Mouse (Mus musculus): Measurements from ENCODE around the gene Bank1. TPM values are rescaled to one million over a fixed set of nuclear protein-coding genes. Genes with fewer than 3 reads are reported as not detected.

Gene Bank1
- polyA plus RNA-seq, 1 experiment from 2014 or later: 1.7 TPM

- no peaks in the 10 kb centered on the region for H3K4me1 ChIP-seq (replicated peaks; ENCODE audit: control insufficient read depth, insufficient read depth, low read length)
- ATAC-seq (replicated peaks; ENCODE audit: low FRiP score): no peak
Observed at GRCm38 (mm10) chr3:136109411-136110139, 216.3 kb downstream of the Bank1 start.

GRCm38 (mm10) chr3:136106452-136106851 is 219.4 kb downstream of the Bank1 start:
- ATAC-seq (replicated peaks; ENCODE audit: low FRiP score) (no peak), DNase-seq (ENCODE audit: low spot score) (no peak)
- Histone ChIP-seq H3K4me1 (replicated peaks; ENCODE audit: control insufficient read depth, insufficient read depth, low read length) (no peaks in the 10 kb centered on the region), H3K9me3 (ENCODE audit: control insufficient read depth, low read length) (no peaks in the 10 kb centered on the region), H3K4me3 (ENCODE audit: low read depth, low read length) (no peak overlapping the region), H3K27ac (ENCODE audit: low read depth, low read length) (no peak overlapping the region), H3K27me3 (replicated peaks; ENCODE audit: control insufficient read depth, insufficient read depth, low read length) (no peaks in the 10 kb centered on the region), H3K4me2 (no peak overlapping the region), H3K9ac (ENCODE audit: low read depth, low read length) (no peak overlapping the region), H3K36me3 (ENCODE audit: control insufficient read depth, insufficient read depth, low read length) (no peaks in the 10 kb centered on the region)
- WGBS: 32% methylated on average over 1 of the region's 1 CpGs

More at GRCm38 (mm10) chr3:136109411-136110139, 216.3 kb downstream of the Bank1 start:
- no peaks in the 10 kb centered on the region for H3K27me3 ChIP-seq (replicated peaks; ENCODE audit: control insufficient read depth, insufficient read depth, low read length)
- no peaks in the 10 kb centered on the region for H3K36me3 ChIP-seq (ENCODE audit: control insufficient read depth, insufficient read depth, low read length)
- no peak overlapping the region for H3K27ac ChIP-seq (ENCODE audit: low read depth, low read length)
- H3K9me3 ChIP-seq (ENCODE audit: control insufficient read depth, low read length): no peaks in the 10 kb centered on the region
- WGBS: 80% methylated on average over 6 of the region's 6 CpGs
- no peak overlapping the region for H3K4me3 ChIP-seq (ENCODE audit: low read depth, low read length)
- no peak overlapping the region for H3K4me2 ChIP-seq
- no peak overlapping the region for H3K9ac ChIP-seq (ENCODE audit: low read depth, low read length)
- DNase-seq (ENCODE audit: low spot score): no peak

- DNase-seq (ENCODE audit: low spot score): no peak
- Histone ChIP-seq H3K36me3 (ENCODE audit: control insufficient read depth, insufficient read depth, low read length) (no peaks in the 10 kb centered on the region), H3K9me3 (ENCODE audit: control insufficient read depth, low read length) (no peaks in the 10 kb centered on the region), H3K27ac (ENCODE audit: low read depth, low read length) (no peak overlapping the region), H3K4me1 (replicated peaks; ENCODE audit: control insufficient read depth, insufficient read depth, low read length) (no peaks in the 10 kb centered on the region), H3K27me3 (replicated peaks; ENCODE audit: control insufficient read depth, insufficient read depth, low read length) (no peaks in the 10 kb centered on the region), H3K4me2 (no peak overlapping the region), H3K9ac (ENCODE audit: low read depth, low read length) (no peak overlapping the region), H3K4me3 (ENCODE audit: low read depth, low read length) (no peak overlapping the region)
- 75% methylated on average over 2 of the region's 2 CpGs for WGBS
- no peak for ATAC-seq (replicated peaks; ENCODE audit: low FRiP score)
Observed at GRCm38 (mm10) chr3:136103339-136103738, 222.5 kb downstream of the Bank1 start.

DNA sequence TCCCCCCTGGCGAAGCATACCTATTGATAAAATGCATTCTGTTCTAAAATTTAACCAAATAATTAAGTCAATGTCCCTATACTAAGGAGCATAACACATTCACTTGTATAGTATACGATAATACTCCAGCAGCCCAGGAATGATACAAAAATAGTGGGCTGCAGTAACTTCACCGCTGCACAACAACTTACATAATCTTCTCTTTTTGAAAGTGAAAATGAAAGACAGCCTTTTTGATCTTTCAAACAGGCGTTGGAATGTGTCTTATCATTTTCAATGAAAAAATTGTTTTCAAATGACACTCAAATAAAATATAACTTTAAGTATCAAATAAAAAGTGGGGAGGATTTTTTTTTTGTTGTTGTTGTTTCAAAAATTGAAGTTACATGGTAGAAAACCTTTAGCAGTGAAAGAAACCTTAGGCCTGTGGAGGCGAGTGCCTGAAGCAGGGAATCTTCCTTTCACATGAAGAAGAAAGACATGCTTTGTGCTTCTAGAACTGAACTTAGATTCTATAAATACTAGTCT is 224.8 kb downstream of the Bank1 start:
- no peaks in the 10 kb centered on the region for H3K27me3 ChIP-seq (replicated peaks; ENCODE audit: control insufficient read depth, insufficient read depth, low read length)
- 83% methylated on average over 5 of the region's 5 CpGs for WGBS
- no peak for DNase-seq (ENCODE audit: low spot score)
- no peak overlapping the region for H3K4me2 ChIP-seq
- no peaks in the 10 kb centered on the region for H3K36me3 ChIP-seq (ENCODE audit: control insufficient read depth, insufficient read depth, low read length)
- H3K27ac ChIP-seq (ENCODE audit: low read depth, low read length): no peak overlapping the region
- no peak overlapping the region for H3K4me3 ChIP-seq (ENCODE audit: low read depth, low read length)
- H3K9me3 ChIP-seq (ENCODE audit: control insufficient read depth, low read length): no peaks in the 10 kb centered on the region
- H3K9ac ChIP-seq (ENCODE audit: low read depth, low read length): no peak overlapping the region
- H3K4me1 ChIP-seq (replicated peaks; ENCODE audit: control insufficient read depth, insufficient read depth, low read length): no peaks in the 10 kb centered on the region
- ATAC-seq (replicated peaks; ENCODE audit: low FRiP score): no peak

GRCm38 (mm10) chr3:136100292-136100691 is 225.6 kb downstream of the Bank1 start:
- Histone ChIP-seq H3K36me3 (ENCODE audit: control insufficient read depth, insufficient read depth, low read length) (no peaks in the 10 kb centered on the region), H3K9ac (ENCODE audit: low read depth, low read length) (no peak overlapping the region), H3K27me3 (replicated peaks; ENCODE audit: control insufficient read depth, insufficient read depth, low read length) (no peaks in the 10 kb centered on the region), H3K4me2 (no peak overlapping the region), H3K4me3 (ENCODE audit: low read depth, low read length) (no peak overlapping the region), H3K27ac (ENCODE audit: low read depth, low read length) (no peak overlapping the region), H3K9me3 (ENCODE audit: control insufficient read depth, low read length) (no peaks in the 10 kb centered on the region), H3K4me1 (replicated peaks; ENCODE audit: control insufficient read depth, insufficient read depth, low read length) (no peaks in the 10 kb centered on the region)
- 80% methylated on average over 8 of the region's 8 CpGs for WGBS
- DNase-seq (ENCODE audit: low spot score) (no peak), ATAC-seq (replicated peaks; ENCODE audit: low FRiP score) (no peak)

DNA sequence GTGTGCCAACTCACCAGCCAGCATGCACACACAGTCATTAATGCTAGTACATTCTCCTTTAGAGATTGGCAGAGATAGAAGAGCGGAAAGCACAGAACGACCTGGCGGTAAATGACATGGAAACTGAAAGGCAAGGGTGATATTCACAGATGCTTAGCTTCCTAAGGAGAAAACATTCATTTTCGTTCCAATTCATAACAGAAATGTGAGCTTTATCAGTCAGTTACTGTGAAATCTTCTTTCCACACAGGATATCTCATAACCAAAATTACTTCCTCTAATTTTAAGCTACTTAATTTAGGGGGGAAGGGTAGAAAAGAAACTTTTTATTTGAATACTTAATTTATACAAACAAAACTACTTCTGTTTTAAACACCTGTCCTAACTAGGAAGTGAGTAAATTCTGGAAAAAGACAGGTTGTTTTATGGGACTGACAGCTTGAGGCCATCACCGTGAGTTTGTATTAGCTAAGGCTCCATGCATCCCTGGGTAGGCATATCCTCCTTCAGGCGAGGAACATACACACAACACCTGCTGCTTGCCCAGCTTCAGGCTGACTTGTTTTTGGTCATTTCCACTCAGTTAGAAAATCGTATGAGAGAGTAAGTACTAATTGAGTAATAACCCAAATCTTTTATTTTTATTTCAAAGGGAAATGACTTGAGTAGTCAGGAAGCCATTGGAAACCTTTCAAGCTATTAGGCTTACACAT is 238.8 kb downstream of the Bank1 start:
- no peak for DNase-seq (ENCODE audit: low spot score)
- no peaks in the 10 kb centered on the region for H3K4me1 ChIP-seq (replicated peaks; ENCODE audit: control insufficient read depth, insufficient read depth, low read length)
- no peaks in the 10 kb centered on the region for H3K36me3 ChIP-seq (ENCODE audit: control insufficient read depth, insufficient read depth, low read length)
- H3K9me3 ChIP-seq (ENCODE audit: control insufficient read depth, low read length): no peaks in the 10 kb centered on the region
- H3K9ac ChIP-seq (ENCODE audit: low read depth, low read length): no peak overlapping the region
- ATAC-seq (replicated peaks; ENCODE audit: low FRiP score): no peak
- H3K4me3 ChIP-seq (ENCODE audit: low read depth, low read length): no peak overlapping the region
- H3K27me3 ChIP-seq (replicated peaks; ENCODE audit: control insufficient read depth, insufficient read depth, low read length): no peaks in the 10 kb centered on the region
- no peak overlapping the region for H3K4me2 ChIP-seq
- WGBS: 72% methylated on average over 7 of the region's 7 CpGs
- H3K27ac ChIP-seq (ENCODE audit: low read depth, low read length): no peak overlapping the region

GRCm38 (mm10) chr3:136086431-136086830 is 239.4 kb downstream of the Bank1 start:
- H3K4me3 ChIP-seq (ENCODE audit: low read depth, low read length): no peak overlapping the region
- no peak overlapping the region for H3K27ac ChIP-seq (ENCODE audit: low read depth, low read length)
- H3K4me2 ChIP-seq: no peak overlapping the region
- no peaks in the 10 kb centered on the region for H3K36me3 ChIP-seq (ENCODE audit: control insufficient read depth, insufficient read depth, low read length)
- H3K27me3 ChIP-seq (replicated peaks; ENCODE audit: control insufficient read depth, insufficient read depth, low read length): no peaks in the 10 kb centered on the region
- no peak for DNase-seq (ENCODE audit: low spot score)
- WGBS: 63% methylated on average over 5 of the region's 5 CpGs
- ATAC-seq (replicated peaks; ENCODE audit: low FRiP score): no peak
- H3K9me3 ChIP-seq (ENCODE audit: control insufficient read depth, low read length): no peaks in the 10 kb centered on the region
- no peak overlapping the region for H3K9ac ChIP-seq (ENCODE audit: low read depth, low read length)
- no peaks in the 10 kb centered on the region for H3K4me1 ChIP-seq (replicated peaks; ENCODE audit: control insufficient read depth, insufficient read depth, low read length)

DNA sequence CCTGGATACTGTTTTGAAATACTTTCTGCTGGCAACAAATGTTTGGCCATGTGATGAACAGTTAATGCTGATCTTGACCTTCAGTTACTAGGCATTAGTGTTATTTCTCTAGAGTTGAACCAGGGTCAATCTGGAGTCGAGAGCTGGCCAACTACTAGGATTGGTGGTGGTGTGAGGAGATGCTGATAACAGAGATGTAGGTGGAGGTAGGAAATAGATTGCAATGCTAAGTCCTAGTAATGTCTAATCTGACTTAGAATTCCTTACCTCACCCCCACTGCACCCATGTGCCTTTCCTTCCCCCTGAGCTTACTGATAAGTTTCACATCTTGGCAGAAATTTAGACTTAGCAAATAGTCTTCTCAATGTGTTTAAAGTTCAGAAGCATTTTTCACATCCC is 240.8 kb downstream of the Bank1 start:
- ATAC-seq (replicated peaks; ENCODE audit: low FRiP score): no peak
- H3K4me1 ChIP-seq (replicated peaks; ENCODE audit: control insufficient read depth, insufficient read depth, low read length): no peaks in the 10 kb centered on the region
- H3K9ac ChIP-seq (ENCODE audit: low read depth, low read length): no peak overlapping the region
- H3K4me2 ChIP-seq: no peak overlapping the region
- WGBS: 42% methylated on average over 1 of the region's 1 CpGs
- no peak for DNase-seq (ENCODE audit: low spot score)
- H3K9me3 ChIP-seq (ENCODE audit: control insufficient read depth, low read length): no peaks in the 10 kb centered on the region
- no peak overlapping the region for H3K27ac ChIP-seq (ENCODE audit: low read depth, low read length)
- no peak overlapping the region for H3K4me3 ChIP-seq (ENCODE audit: low read depth, low read length)
- H3K36me3 ChIP-seq (ENCODE audit: control insufficient read depth, insufficient read depth, low read length): no peaks in the 10 kb centered on the region
- no peaks in the 10 kb centered on the region for H3K27me3 ChIP-seq (replicated peaks; ENCODE audit: control insufficient read depth, insufficient read depth, low read length)

- ATAC-seq (replicated peaks; ENCODE audit: low FRiP score) (no peak), DNase-seq (ENCODE audit: low spot score) (no peak)
- Histone ChIP-seq H3K9me3 (ENCODE audit: control insufficient read depth, low read length) (no peaks in the 10 kb centered on the region), H3K4me1 (replicated peaks; ENCODE audit: control insufficient read depth, insufficient read depth, low read length) (no peaks in the 10 kb centered on the region), H3K9ac (ENCODE audit: low read depth, low read length) (no peak overlapping the region), H3K27me3 (replicated peaks; ENCODE audit: control insufficient read depth, insufficient read depth, low read length) (no peaks in the 10 kb centered on the region), H3K27ac (ENCODE audit: low read depth, low read length) (no peak overlapping the region), H3K36me3 (ENCODE audit: control insufficient read depth, insufficient read depth, low read length) (no peaks in the 10 kb centered on the region), H3K4me2 (no peak overlapping the region), H3K4me3 (ENCODE audit: low read depth, low read length) (no peak overlapping the region)
- WGBS: 64% methylated on average over 5 of the region's 5 CpGs
Observed at GRCm38 (mm10) chr3:136084066-136084465, 241.8 kb downstream of the Bank1 start.

Measured in liver, embryonic 11.5 days (tissue).